Mouse (Mus musculus): ENCODE results near the gene Nmrk2.

GRCm38 (mm10) chr10:81249442-81249841, 47.6 kb upstream of the Nmrk2 start:
- TF ChIP-seq POLR2A (IDR thresholded peaks at IDR 0.05; ENCODE audit: insufficient read depth, low read depth, low read length) (no peak), CTCF (IDR thresholded peaks at IDR 0.05) (no peak), EP300 (IDR thresholded peaks at IDR 0.05; ENCODE audit: insufficient read depth, low read depth, low read length) (no peak)

Data from heart, adult 2 months (tissue).